Mouse (Mus musculus) 3T3-L1 (cell line): Measurements from ENCODE around the gene Foxr2.
A peak's percentile ranks its signal among the peaks of the same experiment; 100 is the strongest.

Source experiments
- DNase-seq: peaks from one replicate; pipeline ENCODE4 v3.0.0-alpha.2; 2015; ENCODE audit warnings: low read depth, low spot score

Gene Foxr2

GRCm38 (mm10) chrX:153118486-153118885 lies at the start of gene Foxr2:
Gene Foxr2 (plus strand): TSS chrX:153118786.
- no peak for DNase-seq

- no peak for DNase-seq
These were observed 427 bp downstream of the Foxr2 start for GRCm38 (mm10) chrX:153119013-153119412.

- DNase-seq: no peak
These were observed 21.3 kb downstream of the Foxr2 start, which contains the start of gene Rragb for GRCm38 (mm10) chrX:153139734-153140515. Gene Rragb (plus strand): TSS chrX:153139981.

GRCm38 (mm10) chrX:153142656-153143055 lies 24.1 kb downstream of the Foxr2 start:
- DNase-seq: no peak

GRCm38 (mm10) chrX:153151766-153152165 lies 33.2 kb downstream of the Foxr2 start:
- no peak for DNase-seq

GRCm38 (mm10) chrX:153155322-153155721 lies 36.7 kb downstream of the Foxr2 start:
- DNase-seq: peak; percentile 31

- DNase-seq: peak; percentile 2
These were observed 56.2 kb downstream of the Foxr2 start for GRCm38 (mm10) chrX:153174786-153175185.

- DNase-seq: no peak
These were observed 63.6 kb downstream of the Foxr2 start for GRCm38 (mm10) chrX:153182221-153182620.
